Comparison of ENCODE assay signal across 11 mouse cellular contexts in genomic region chr6:120820144-120820543, GRCm38 (mm10). TPM values are rescaled to one million over a fixed set of nuclear protein-coding genes. Genes with fewer than 3 reads are reported as not detected.
A peak's percentile ranks its signal among the peaks of the same experiment; 100 is the strongest.
DNase-seq lines count a peak whose midpoint lies in the region; ATAC-seq and TF ChIP-seq lines count a peak whose summit lies in the region.
"Had no signal": no experiment of that assay in that cellular context is flagged by ENCODE, and none has a peak within 500 bp of the region (broad histone marks: within the 10 kb centered on the region; RNA-seq: fewer than 3 reads in every experiment).

No protein-coding gene starts in this region.

- no peak for TF ChIP-seq CTCF in bone marrow, adult 2 months (IDR thresholded peaks at IDR 0.05; ENCODE audit: control insufficient read depth, insufficient read depth, low read length)

- DNase-seq in kidney, adult 11 months, result peak; percentile 38
- DNase-seq in lung, postnatal 36 days, result peak; percentile 44
- no peak for DNase-seq in hindbrain, embryonic 10.5 days (ENCODE audit: low spot score)
- no peak for DNase-seq in cerebellum, postnatal 25 days
- no peak for DNase-seq in heart, postnatal 14 days
- DNase-seq: cerebellum, postnatal 14 days had no signal

- no peak overlapping the region for H3K4me2 ChIP-seq in kidney, embryonic 16.5 days (replicated peaks; ENCODE audit: low read depth, low read length)
- H3K4me2 ChIP-seq in kidney, embryonic 15.5 days, result 0 out of 2 replicates have a peak overlapping the region, but pooled peaks have one; percentile 12

- ATAC-seq in kidney, embryonic 16.5 days (ENCODE audit: low FRiP score, low TSS enrichment), result no peak
- ATAC-seq in kidney, embryonic 15.5 days (replicated peaks; ENCODE audit: low FRiP score), result no peak
- ATAC-seq: forebrain, embryonic 13.5 days had no signal

- no peaks in the 10 kb centered on the region for H3K27me3 ChIP-seq in kidney, embryonic 16.5 days (ENCODE audit: insufficient read depth, low read length)
- no peaks in the 10 kb centered on the region for H3K27me3 ChIP-seq in kidney, embryonic 15.5 days
- no peaks in the 10 kb centered on the region for H3K27me3 ChIP-seq in hindbrain, embryonic 10.5 days (ENCODE audit: insufficient read depth, poor library complexity, severe bottlenecking)
- H3K27me3 ChIP-seq: forebrain, embryonic 13.5 days; heart, embryonic 15.5 days had no signal

- H3K9ac ChIP-seq in kidney, embryonic 16.5 days (replicated peaks; ENCODE audit: low read length), result no peak overlapping the region
- H3K9ac ChIP-seq in kidney, embryonic 15.5 days, result no peak overlapping the region
- H3K9ac ChIP-seq: forebrain, embryonic 13.5 days; heart, embryonic 15.5 days had no signal

- intact Hi-C loops in heart, postnatal 14 days (cut with DNase I), result no loop called here

- no peak for TF ChIP-seq POLR2A in bone marrow, adult 2 months (IDR thresholded peaks at IDR 0.05; ENCODE audit: borderline replicate concordance, control insufficient read depth, low read depth, low read length)

- peaks cover 10% of the 10 kb centered on the region for H3K4me1 ChIP-seq in kidney, embryonic 16.5 days (ENCODE audit: insufficient read depth, low read length)
- peaks cover 1% of the 10 kb centered on the region; the same call in 1 of the 2 replicates for H3K4me1 ChIP-seq in bone marrow, adult 2 months (ENCODE audit: control insufficient read depth, insufficient read depth, low read length)
- peaks cover 21% of the 10 kb centered on the region for H3K4me1 ChIP-seq in kidney, embryonic 15.5 days
- peaks cover 13% of the 10 kb centered on the region for H3K4me1 ChIP-seq in hindbrain, embryonic 10.5 days (replicated peaks)

- no peak overlapping the region for H3K27ac ChIP-seq in kidney, embryonic 16.5 days (ENCODE audit: low read length)
- peak overlapping the region; percentile 54; the same call in 1 of the 2 replicates for H3K27ac ChIP-seq in bone marrow, adult 2 months (ENCODE audit: control insufficient read depth, insufficient read depth, low read depth, low read length, poor library complexity)
- no peak overlapping the region for H3K27ac ChIP-seq in kidney, embryonic 15.5 days
- H3K27ac ChIP-seq in hindbrain, embryonic 10.5 days, result no peak overlapping the region
- H3K27ac ChIP-seq: forebrain, embryonic 13.5 days; heart, embryonic 15.5 days had no signal

- H3K4me3 ChIP-seq in kidney, embryonic 16.5 days (ENCODE audit: low read length), result no peak overlapping the region
- peak overlapping the region; percentile 66 for H3K4me3 ChIP-seq in bone marrow, adult 2 months (replicated peaks; ENCODE audit: control insufficient read depth, low read depth, low read length)
- H3K4me3 ChIP-seq in kidney, embryonic 15.5 days (replicated peaks), result no peak overlapping the region
- H3K4me3 ChIP-seq in hindbrain, embryonic 10.5 days, result no peak overlapping the region
- H3K4me3 ChIP-seq: forebrain, embryonic 13.5 days; heart, embryonic 15.5 days had no signal

- H3K36me3 ChIP-seq in kidney, embryonic 16.5 days (ENCODE audit: insufficient read depth, low read length), result peaks cover 19% of the 10 kb centered on the region
- peaks cover 24% of the 10 kb centered on the region for H3K36me3 ChIP-seq in kidney, embryonic 15.5 days
- peaks cover 31% of the 10 kb centered on the region for H3K36me3 ChIP-seq in hindbrain, embryonic 10.5 days

- WGBS in kidney, embryonic 16.5 days, result 90% methylated on average over 5 of the region's 5 CpGs
- 40% methylated on average over 5 of the region's 5 CpGs for WGBS in bone marrow, adult 2 months
- 89% methylated on average over 5 of the region's 5 CpGs for WGBS in kidney, embryonic 15.5 days
- WGBS in hindbrain, embryonic 10.5 days, result 91% methylated on average over 5 of the region's 5 CpGs

- peaks cover 7% of the 10 kb centered on the region for H3K9me3 ChIP-seq in kidney, embryonic 16.5 days (ENCODE audit: low read length)
- H3K9me3 ChIP-seq in kidney, embryonic 15.5 days (replicated peaks), result 0 out of 2 replicates have a peak, but pooled peaks cover 4% of the 10 kb centered on the region
- H3K9me3 ChIP-seq in hindbrain, embryonic 10.5 days, result peaks cover 8% of the 10 kb centered on the region
- H3K9me3 ChIP-seq: forebrain, embryonic 13.5 days; heart, embryonic 15.5 days had no signal

RNA-seq across cellular contexts. Expression of gene Atp6v1e1, which starts 2.4 kb away (rescaled TPM):
- 176 and 188 TPM in 2 replicates for polyA plus RNA-seq in kidney, embryonic 16.5 days (2015; fragmentation: Nextera tagmentation; extraction: Ambion mirVana)
- polyA plus RNA-seq in bone marrow, adult 2 months (2011; ENCODE audit: insufficient read depth, insufficient read length, low replicate concordance, missing spikeins), result 134 TPM in 2 replicates
- 153 and 155 TPM in 2 replicates for polyA plus RNA-seq in kidney, embryonic 15.5 days (2015; fragmentation: Nextera tagmentation; extraction: Ambion mirVana)
- 136 and 166 TPM in 2 replicates for polyA plus RNA-seq in hindbrain, embryonic 10.5 days (2016; fragmentation: Nextera tagmentation; extraction: Ambion mirVana)
- total RNA-seq in heart, postnatal 14 days (2021), result 100 to 1,000 TPM; 148 to 151 TPM

RNA-seq across cellular contexts. Expression of gene Bcl2l13, which starts 15.9 kb away (rescaled TPM):
- 35.7 TPM in 2 replicates for polyA plus RNA-seq in kidney, embryonic 16.5 days (2015; fragmentation: Nextera tagmentation; extraction: Ambion mirVana)
- polyA plus RNA-seq in bone marrow, adult 2 months (2011; ENCODE audit: insufficient read depth, insufficient read length, low replicate concordance, missing spikeins), result 13.0 and 14.7 TPM in 2 replicates
- 33.6 and 36.5 TPM in 2 replicates for polyA plus RNA-seq in kidney, embryonic 15.5 days (2015; fragmentation: Nextera tagmentation; extraction: Ambion mirVana)
- polyA plus RNA-seq in hindbrain, embryonic 10.5 days (2016; fragmentation: Nextera tagmentation; extraction: Ambion mirVana), result 41.3 and 45.0 TPM in 2 replicates
- 10 to 100 TPM; 73.9 to 77.4 TPM for total RNA-seq in heart, postnatal 14 days (2021)

RNA-seq across cellular contexts. Expression of gene Slc25a18, which starts 46.8 kb away (rescaled TPM):
- polyA plus RNA-seq in kidney, embryonic 16.5 days (2015; fragmentation: Nextera tagmentation; extraction: Ambion mirVana), result 0.09 and 0.16 TPM in 2 replicates
- not detected in 2 replicates for polyA plus RNA-seq in bone marrow, adult 2 months (2011; ENCODE audit: insufficient read depth, insufficient read length, low replicate concordance, missing spikeins)
- polyA plus RNA-seq in kidney, embryonic 15.5 days (2015; fragmentation: Nextera tagmentation; extraction: Ambion mirVana), result 0.13 TPM in 1 of 2 replicates, not detected in the other
- polyA plus RNA-seq in hindbrain, embryonic 10.5 days (2016; fragmentation: Nextera tagmentation; extraction: Ambion mirVana), result 0.25 and 1.4 TPM in 2 replicates
- under 1 TPM; 0.15 to 0.38 TPM for total RNA-seq in heart, postnatal 14 days (2021)

Comparison
In these comparisons a context has a peak if more than half of its experiments do, and no peak if none do; other contexts are left out.
1. DNase-seq: peak in kidney, adult 11 months (single experiment) and lung, postnatal 36 days (single experiment); none in hindbrain, embryonic 10.5 days (single experiment), cerebellum, postnatal 25 days (0 of 2) and heart, postnatal 14 days (0 of 2).